ENCODE assay signal across 8 mouse cellular contexts in genomic region chr5:135459486-135459885, GRCm38 (mm10).
A peak's percentile ranks its signal among the peaks of the same experiment; 100 is the strongest.
DNase-seq lines count a peak whose midpoint lies in the region; ATAC-seq and TF ChIP-seq lines count a peak whose summit lies in the region.

No protein-coding gene starts in this region.

- peaks cover 5% of the 10 kb centered on the region for H3K4me1 ChIP-seq in heart, adult 2 months (ENCODE audit: control insufficient read depth, insufficient read depth, low read length)
- H3K4me1 ChIP-seq in thymus, adult 2 months (replicated peaks; ENCODE audit: control insufficient read depth, insufficient read depth, low read length), result no peaks in the 10 kb centered on the region
- peaks cover 9% of the 10 kb centered on the region for H3K4me1 ChIP-seq in embryonic facial prominence, embryonic 15.5 days

- intact Hi-C loops in heart, adult 2 months (cut with DNase I), result no loop called here

- no peaks in the 10 kb centered on the region; the same call in 1 of the 2 replicates for H3K36me3 ChIP-seq in heart, adult 2 months (ENCODE audit: control insufficient read depth, insufficient read depth, low read length)
- H3K36me3 ChIP-seq in thymus, adult 2 months (ENCODE audit: control insufficient read depth, insufficient read depth, low read length), result no peaks in the 10 kb centered on the region
- H3K36me3 ChIP-seq in embryonic facial prominence, embryonic 15.5 days, result peaks cover 39% of the 10 kb centered on the region

- no peak for ATAC-seq in embryonic facial prominence, embryonic 15.5 days (ENCODE audit: insufficient number of reproducible peaks, low FRiP score, low TSS enrichment, low read depth)

- no peaks in the 10 kb centered on the region for H3K27me3 ChIP-seq in heart, adult 2 months (ENCODE audit: control insufficient read depth, insufficient read depth, low read length)
- H3K27me3 ChIP-seq in thymus, adult 2 months (ENCODE audit: control insufficient read depth, insufficient read depth, low read length), result no peaks in the 10 kb centered on the region
- H3K27me3 ChIP-seq in embryonic facial prominence, embryonic 15.5 days, result no peaks in the 10 kb centered on the region

- TF ChIP-seq POLR2A in heart, adult 2 months (IDR thresholded peaks at IDR 0.05; ENCODE audit: insufficient read depth, low read depth, low read length), result no peak
- TF ChIP-seq POLR2A in thymus, adult 2 months (IDR thresholded peaks at IDR 0.05; ENCODE audit: control insufficient read depth, extremely low read depth, insufficient read depth, low read length, poor library complexity), result no peak

- peak; percentile 68 for TF ChIP-seq CTCF in heart, adult 2 months (IDR thresholded peaks at IDR 0.05)
- no peak for TF ChIP-seq CTCF in thymus, adult 2 months (IDR thresholded peaks at IDR 0.05; ENCODE audit: borderline replicate concordance, control insufficient read depth, extremely low read depth, insufficient read depth, low read length, poor library complexity)

- DNase-seq in heart, adult 2 months, result peak in 1 of 2 experiments; percentile 41
- no peak for DNase-seq in heart, adult 8-10 months (ENCODE audit: low spot score)
- peak; percentile 26 for DNase-seq in thymus, adult 2 months
- no peak for DNase-seq in thymus, adult 18-20 months
- peak; percentile 13 for DNase-seq in retina, embryonic 14.5 days (ENCODE audit: low spot score)
- DNase-seq in urinary bladder, adult 2 months (ENCODE audit: low spot score), result no peak
- DNase-seq in adipocyte (ENCODE audit: low spot score), result no peak

- no peak overlapping the region for H3K4me3 ChIP-seq in heart, adult 2 months
- no peak overlapping the region for H3K4me3 ChIP-seq in thymus, adult 2 months (ENCODE audit: control insufficient read depth, insufficient read depth, low read length)
- no peak overlapping the region for H3K4me3 ChIP-seq in embryonic facial prominence, embryonic 15.5 days (replicated peaks)

- no peak overlapping the region; the same call in 1 of the 2 replicates for H3K27ac ChIP-seq in heart, adult 2 months
- H3K27ac ChIP-seq in thymus, adult 2 months (ENCODE audit: control insufficient read depth, insufficient read depth, low read length), result no peak overlapping the region
- H3K27ac ChIP-seq in embryonic facial prominence, embryonic 15.5 days (replicated peaks), result 0 out of 2 replicates have a peak overlapping the region, but pooled peaks have one; percentile 7

- no peaks in the 10 kb centered on the region for H3K79me2 ChIP-seq in heart, adult 2 months (replicated peaks; ENCODE audit: control insufficient read depth, insufficient read depth, low read length)

- no peak overlapping the region for H3K4me2 ChIP-seq in embryonic facial prominence, embryonic 15.5 days (replicated peaks)

- no peak overlapping the region for H3K9ac ChIP-seq in heart, adult 2 months (ENCODE audit: low read depth, low read length)
- H3K9ac ChIP-seq in embryonic facial prominence, embryonic 15.5 days, result no peak overlapping the region

- WGBS in heart, adult 2 months, result 72% methylated on average over 3 of the region's 3 CpGs
- WGBS in thymus, adult 2 months, result 70% methylated on average over 3 of the region's 3 CpGs
- WGBS in embryonic facial prominence, embryonic 15.5 days, result 66% methylated on average over 3 of the region's 3 CpGs

- H3K9me3 ChIP-seq in embryonic facial prominence, embryonic 15.5 days (replicated peaks), result no peaks in the 10 kb centered on the region

- TF ChIP-seq EP300 in heart, adult 2 months (IDR thresholded peaks at IDR 0.05; ENCODE audit: insufficient read depth, low read depth, low read length), result no peak

Comparison
In these comparisons a context has a peak if more than half of its experiments do, and no peak if none do; other contexts are left out.
1. DNase-seq: peak in thymus, adult 2 months (single experiment) and retina, embryonic 14.5 days (single experiment); none in heart, adult 8-10 months (single experiment), thymus, adult 18-20 months (0 of 2), urinary bladder, adult 2 months (single experiment) and adipocyte (single experiment).